Mouse (Mus musculus) CH12.LX (cell line): ENCODE measurements around the gene Ppil1. TPM values are rescaled to one million over a fixed set of nuclear protein-coding genes. Genes with fewer than 3 reads are reported as not detected.

Source experiments
- DNase-seq: peaks from one replicate; pipeline ENCODE4 v3.0.0-alpha.2; 2013; ENCODE audit errors: extremely low read depth
- H3K27ac ChIP-seq: 2 replicates; pipeline ENCODE4 v1.5.1; 2012; ENCODE audit warnings: low read depth, mild to moderate bottlenecking, control low read depth, moderate library complexity; ENCODE audit not compliant: insufficient read depth
- H3K27me3 ChIP-seq: replicated peaks from 2 replicates; pipeline ENCODE3; 2012; ENCODE audit warnings: inconsistent platforms
- H3K36me3 ChIP-seq, 2 experiments: replicated peaks in 1 of 2; 2 replicates each; pipeline versions ENCODE3 to v1.6.1; 2012; ENCODE audit warnings: inconsistent platforms in 1 of 2, low read length in 1 of 2, mild to moderate bottlenecking in 1 of 2, mixed read lengths in 1 of 2, moderate library complexity in 1 of 2; ENCODE audit not compliant: control insufficient read depth in 1 of 2, insufficient read depth in 1 of 2
- H3K4me1 ChIP-seq, 2 experiments: 2 replicates each; pipeline ENCODE4 v1.6.1; 2012; ENCODE audit warnings: inconsistent platforms in 1 of 2, moderate library complexity in 1 of 2; ENCODE audit not compliant: insufficient read depth in 2 of 2, control insufficient read depth in 1 of 2
- H3K4me2 ChIP-seq: 2 replicates; pipeline ENCODE4 v1.6.1; 2012; ENCODE audit warnings: low read depth, mild to moderate bottlenecking, control low read depth; ENCODE audit not compliant: poor library complexity, insufficient read depth, severe bottlenecking
- H3K4me3 ChIP-seq, 3 experiments: fragments of 150-350 bp in 1 of 3; sonication (generic) in 1 of 3; replicated peaks in 1 of 3; 2 replicates each; pipeline versions ENCODE3 to v1.5.1; 2011 to 2012; ENCODE audit warnings: low read depth in 2 of 3, low read length in 2 of 3, mild to moderate bottlenecking in 2 of 3, moderate library complexity in 2 of 3, control low read depth in 1 of 3, improper control_type of control experiment in 1 of 3, inconsistent platforms in 1 of 3, mixed read lengths in 1 of 3; ENCODE audit not compliant: poor library complexity in 1 of 3
- H3K79me2 ChIP-seq: replicated peaks from 2 replicates; pipeline ENCODE4 v1.6.1; 2012; ENCODE audit warnings: mild to moderate bottlenecking, moderate library complexity; ENCODE audit not compliant: control insufficient read depth, poor library complexity, insufficient read depth, severe bottlenecking; ENCODE audit errors: extremely low read depth
- H3K9ac ChIP-seq: 2 replicates; pipeline ENCODE4 v1.6.1; 2012; ENCODE audit warnings: low read depth, mild to moderate bottlenecking, control low read depth, moderate library complexity; ENCODE audit not compliant: insufficient read depth
- H3K9me3 ChIP-seq: replicated peaks from 2 replicates; pipeline ENCODE3; 2012; ENCODE audit warnings: low read length, inconsistent platforms, mixed read lengths
- CHD2 ChIP-seq: IDR thresholded peaks from 2 replicates; pipeline ENCODE4 v1.6.1; 2011; ENCODE audit warnings: low read length, improper control_type of control experiment
- ELF1 ChIP-seq: IDR thresholded peaks from 2 replicates; pipeline ENCODE4 v1.6.1; 2014; ENCODE audit warnings: low read depth, mild to moderate bottlenecking, inconsistent platforms, low read length, improper control_type of control experiment
- GABPA ChIP-seq: IDR thresholded peaks from 2 replicates; pipeline ENCODE4 v1.6.1; 2012; ENCODE audit warnings: low read depth, low read length, improper control_type of control experiment, inconsistent platforms; ENCODE audit not compliant: insufficient replicate concordance
- HCFC1 ChIP-seq: IDR thresholded peaks from 2 replicates; pipeline ENCODE4 v1.6.1; 2012; ENCODE audit warnings: low read depth, mild to moderate bottlenecking, inconsistent platforms, low read length, improper control_type of control experiment
- MAZ ChIP-seq: IDR thresholded peaks from 2 replicates; pipeline ENCODE4 v1.6.1; 2012; ENCODE audit warnings: low read depth, mild to moderate bottlenecking, inconsistent platforms, low read length, improper control_type of control experiment, moderate library complexity
- NELFE ChIP-seq: IDR thresholded peaks from 2 replicates; pipeline ENCODE4 v1.6.1; 2011; ENCODE audit warnings: low read depth, low read length, improper control_type of control experiment
- NRF1 ChIP-seq: IDR thresholded peaks from 2 replicates; pipeline ENCODE4 v1.6.1; 2014; ENCODE audit warnings: low read depth, mild to moderate bottlenecking, inconsistent platforms, low read length, improper control_type of control experiment, moderate library complexity
- POLR2AphosphoS2 ChIP-seq: IDR thresholded peaks from 2 replicates; pipeline ENCODE4 v1.6.1; 2011; ENCODE audit warnings: low read depth, low read length, improper control_type of control experiment
- RAD21 ChIP-seq: IDR thresholded peaks from 2 replicates; pipeline ENCODE4 v1.6.1; 2011; ENCODE audit warnings: low read depth, mild to moderate bottlenecking, low read length, improper control_type of control experiment, moderate library complexity
- SIN3A ChIP-seq: IDR thresholded peaks from 2 replicates; pipeline ENCODE4 v1.6.1; 2012; ENCODE audit warnings: low read length, improper control_type of control experiment, inconsistent platforms
- SMC3 ChIP-seq: IDR thresholded peaks from 2 replicates; pipeline ENCODE4 v1.6.1; 2011; ENCODE audit warnings: low read depth, low read length, improper control_type of control experiment
- TCF12 ChIP-seq: IDR thresholded peaks from 2 replicates; pipeline ENCODE4 v1.6.1; 2014; ENCODE audit warnings: low read depth, mild to moderate bottlenecking, inconsistent platforms, low read length, improper control_type of control experiment
- UBTF ChIP-seq: IDR thresholded peaks from 2 replicates; pipeline ENCODE4 v1.6.1; 2012; ENCODE audit warnings: low read depth, mild to moderate bottlenecking, inconsistent platforms, low read length, improper control_type of control experiment, moderate library complexity
- USF2 ChIP-seq: conservative IDR thresholded peaks from 2 replicates; pipeline ENCODE4 v1.6.1; 2011; ENCODE audit warnings: low read depth, low read length, improper control_type of control experiment
- ZC3H11A ChIP-seq: IDR thresholded peaks from 2 replicates; pipeline ENCODE4 v1.6.1; 2012; ENCODE audit warnings: low read depth, mild to moderate bottlenecking, inconsistent platforms, low read length, improper control_type of control experiment
- dilution Hi-C: fragments of 300-500 bp; cut with MboI; formaldehyde crosslinking; loops from 2 replicates; pipeline ENCODE4 v1.14.3; 2020; ENCODE audit warnings: low sequenced_read_pairs; ENCODE audit not compliant: extremely low pct_unique_long_range_greater_than_20kb, extremely low pct_ligation_motif_present
- in situ Hi-C: fragments of 300-500 bp; cut with MboI; formaldehyde crosslinking; loops from 3 replicates; pipeline ENCODE4 v1.14.3; 2019; ENCODE audit warnings: low sequenced_read_pairs, low pct_ligation_motif_present, low pct_unique_long_range_greater_than_20kb, mixed read lengths
- polyA plus RNA-seq: library from polyadenylated mRNA; unstranded; fragments of >175 nt; gene quantifications from 2 replicates; pipeline ENCODE4 v1.2.1, GENCODE M21; 2012; ENCODE audit warnings: low read depth; ENCODE audit not compliant: insufficient read length
- total RNA-seq, 2 experiments: library from RNA; depleted of rRNA; stranded (reverse); fragments of 300-350 nt in 1 of 2; fragments of >200 nt in 1 of 2; gene quantifications; 2 replicates each; pipeline ENCODE4 v1.2.3; 2012 to 2014

Ppil1 gene
- total and polyA plus RNA-seq, 3 experiments: 97.2 to 143 (median 107) TPM

- H3K27me3 ChIP-seq: no peaks in the 10 kb centered on the region
- H3K9ac ChIP-seq: no peak overlapping the region
- in situ Hi-C loops: no loop called here
- TF ChIP-seq ELF1: no peak
- TF ChIP-seq CHD2: no peak
- no peak for TF ChIP-seq SIN3A
- no peak for TF ChIP-seq SMC3
- TF ChIP-seq TCF12: no peak
- TF ChIP-seq HCFC1: no peak
- no peak for TF ChIP-seq NELFE
- TF ChIP-seq RAD21: no peak
- no peak for TF ChIP-seq ZC3H11A
- TF ChIP-seq USF2: no peak
- no peak for TF ChIP-seq MAZ
- no peak for TF ChIP-seq GABPA
- H3K9me3 ChIP-seq: peaks cover 3% of the 10 kb centered on the region
- DNase-seq: no peak
- H3K79me2 ChIP-seq: no peaks in the 10 kb centered on the region
- dilution Hi-C loops: no loop called here
- no peak overlapping the region for H3K4me2 ChIP-seq
- H3K27ac ChIP-seq: no peak overlapping the region
- H3K4me3 ChIP-seq: no peak overlapping the region
- peaks cover 2 to 3% of the 10 kb centered on the region in 2 experiments; a peak in 2 of 4 replicates for H3K4me1 ChIP-seq
- peaks cover 0 to 3% of the 10 kb centered on the region in 2 experiments for H3K36me3 ChIP-seq
Measured at GRCm38 (mm10) chr17:29311602-29312001, 47.6 kb upstream of the Ppil1 start.

- Histone ChIP-seq H3K79me2 (no peaks in the 10 kb centered on the region), H3K9me3 (peaks cover 3% of the 10 kb centered on the region), H3K36me3 (peaks cover 0 to 3% of the 10 kb centered on the region in 2 experiments), H3K4me3 (no peak overlapping the region), H3K4me2 (no peak overlapping the region), H3K4me1 (peaks cover 0 to 16% of the 10 kb centered on the region in 2 experiments; a peak in 2 of 4 replicates), H3K9ac (no peak overlapping the region), H3K27me3 (no peaks in the 10 kb centered on the region), H3K27ac (no peak overlapping the region)
- dilution Hi-C loops: no loop called here
- TF ChIP-seq NRF1: no peak
- no peak for TF ChIP-seq UBTF
- no peak for TF ChIP-seq CHD2
- TF ChIP-seq USF2: no peak
- no peak for TF ChIP-seq POLR2AphosphoS2
- in situ Hi-C loops: no loop called here
- DNase-seq: no peak
Measured at GRCm38 (mm10) chr17:29310056-29310623, 46.2 kb upstream of the Ppil1 start.
